Mouse (Mus musculus) liver (tissue): ENCODE measurements around the gene Glt28d2.
"Not testable (repeated sequence)": the region's sequence is repeated elsewhere in the genome, so short reads cannot be mapped to it uniquely, and the experiment has no call there.

Experiments used
- DNase-seq: peaks from one replicate; pipeline ENCODE4 v3.0.0-alpha.2; 2020; ENCODE audit warnings: mixed read lengths

Gene Glt28d2

GRCm38 (mm10) chr3:85887239-85887827 lies at the start of gene Glt28d2, which contains the start of gene Gm37240:
TSS of gene Glt28d2 (minus strand) at chr3:85887516.
TSS of gene Gm37240 (minus strand) at chr3:85887518.
- peak; percentile 94 for DNase-seq

GRCm38 (mm10) chr3:85933586-85933985 lies 46.3 kb upstream of the Glt28d2 start:
- DNase-seq, result no peak

GRCm38 (mm10) chr3:85931859-85932258 lies 44.5 kb upstream of the Glt28d2 start:
- no peak for DNase-seq

GRCm38 (mm10) chr3:85930671-85931255 lies 43.4 kb upstream of the Glt28d2 start:
- DNase-seq, result no peak

GRCm38 (mm10) chr3:85929711-85930110 lies 42.4 kb upstream of the Glt28d2 start:
- no peak for DNase-seq

- DNase-seq, result no peak
These were observed 40.9 kb upstream of the Glt28d2 start for GRCm38 (mm10) chr3:85928140-85928611.

GRCm38 (mm10) chr3:85927296-85927695 lies 40.0 kb upstream of the Glt28d2 start:
- no peak for DNase-seq

- DNase-seq, result peak; percentile 79
These were observed 36.9 kb upstream of the Glt28d2 start for GRCm38 (mm10) chr3:85923954-85924945.

- no peak for DNase-seq
These were observed 36.0 kb upstream of the Glt28d2 start for GRCm38 (mm10) chr3:85923343-85923742.

- no peak for DNase-seq
These were observed 35.0 kb upstream of the Glt28d2 start for GRCm38 (mm10) chr3:85922331-85922730.

- DNase-seq, result not testable (repeated sequence)
These were observed 33.4 kb upstream of the Glt28d2 start for GRCm38 (mm10) chr3:85920671-85921070.

GRCm38 (mm10) chr3:85917600-85917999 lies 30.3 kb upstream of the Glt28d2 start:
- peak; percentile 7 for DNase-seq

- DNase-seq, result no peak
These were observed 27.5 kb upstream of the Glt28d2 start for GRCm38 (mm10) chr3:85914806-85915205.

- DNase-seq, result no peak
These were observed 19.8 kb upstream of the Glt28d2 start for GRCm38 (mm10) chr3:85907136-85907535.

GRCm38 (mm10) chr3:85904371-85904770 lies 17.1 kb upstream of the Glt28d2 start:
- no peak for DNase-seq

GRCm38 (mm10) chr3:85895020-85895419 lies 7.7 kb upstream of the Glt28d2 start:
- DNase-seq, result no peak

- no peak for DNase-seq
These were observed 4.3 kb upstream of the Glt28d2 start for GRCm38 (mm10) chr3:85891571-85891970.

- peak; percentile 7 for DNase-seq
These were observed 930 bp upstream of the Glt28d2 start for GRCm38 (mm10) chr3:85888221-85888671.

GRCm38 (mm10) chr3:85886636-85887238 lies 579 bp downstream of the Glt28d2 start:
- DNase-seq, result no peak

- DNase-seq, result no peak
These were observed 1.4 kb downstream of the Glt28d2 start for GRCm38 (mm10) chr3:85885906-85886305.

GRCm38 (mm10) chr3:85880687-85881086 lies 6.6 kb downstream of the Glt28d2 start:
- peak; percentile 38 for DNase-seq

GRCm38 (mm10) chr3:85880068-85880467 lies 7.2 kb downstream of the Glt28d2 start:
- no peak for DNase-seq

- DNase-seq, result no peak
These were observed 8.4 kb downstream of the Glt28d2 start for GRCm38 (mm10) chr3:85878911-85879310.
